Mouse (Mus musculus) megakaryocyte, embryonic 14.5 days (primary cell): ENCODE measurements around the gene Nkx2-9. TPM values are rescaled to one million over a fixed set of nuclear protein-coding genes. Genes with fewer than 3 reads are reported as not detected.

ENCODE experiments used
- H3K27me3 ChIP-seq: replicated peaks from 2 replicates; pipeline ENCODE3; 2012; ENCODE audit warnings: inconsistent platforms
- H3K36me3 ChIP-seq: replicated peaks from 2 replicates; pipeline ENCODE3; 2012; ENCODE audit warnings: low read length, inconsistent platforms, mixed read lengths
- H3K4me1 ChIP-seq: 2 replicates; pipeline ENCODE4 v1.6.1; 2012; ENCODE audit warnings: inconsistent platforms
- H3K4me3 ChIP-seq: replicated peaks from 2 replicates; pipeline ENCODE3; 2012; ENCODE audit warnings: moderate library complexity, mild to moderate bottlenecking, inconsistent platforms
- H3K9me3 ChIP-seq: 2 replicates; pipeline ENCODE4 v1.6.1; 2012; ENCODE audit warnings: inconsistent platforms
- FLI1 ChIP-seq: IDR thresholded peaks from 2 replicates; pipeline ENCODE4 v1.6.1; 2012; ENCODE audit warnings: low read length, inconsistent platforms, mixed read lengths
- GATA1 ChIP-seq: IDR thresholded peaks from 3 replicates; pipeline ENCODE4 v1.6.1; 2012; ENCODE audit warnings: mixed read lengths, low read length, inconsistent platforms, borderline replicate concordance
- polyA plus RNA-seq: library from polyadenylated mRNA; stranded (reverse); fragments of >175 nt; gene quantifications from 2 replicates; pipeline ENCODE4 v1.2.3, GENCODE M21; 2012; ENCODE audit warnings: low replicate concordance; ENCODE audit not compliant: insufficient read depth

The Nkx2-9 gene
- polyA plus RNA-seq, 1 experiment, result not detected

- Histone ChIP-seq H3K4me3 (peak overlapping the region; percentile 17), H3K27me3 (peaks cover 68% of the 10 kb centered on the region), H3K9me3 (peaks cover 12% of the 10 kb centered on the region; the same call in 1 of the 2 replicates), H3K4me1 (peaks cover 14% of the 10 kb centered on the region; the same call in 1 of the 2 replicates), H3K36me3 (no peaks in the 10 kb centered on the region)
- TF ChIP-seq FLI1, result no peak
- no peak for TF ChIP-seq GATA1
Measured at GRCm38 (mm10) chr12:56611504-56612348, 1.4 kb downstream of the Nkx2-9 start.

GRCm38 (mm10) chr12:56610851-56611250 is 2.2 kb downstream of the Nkx2-9 start:
- Histone ChIP-seq H3K4me3 (no peak overlapping the region), H3K27me3 (peaks cover 64% of the 10 kb centered on the region), H3K36me3 (no peaks in the 10 kb centered on the region), H3K4me1 (peaks cover 14% of the 10 kb centered on the region; the same call in 1 of the 2 replicates), H3K9me3 (peaks cover 12% of the 10 kb centered on the region; the same call in 1 of the 2 replicates)
- TF ChIP-seq GATA1 (no peak), FLI1 (no peak)

GRCm38 (mm10) chr12:56591722-56592121 is 21.4 kb downstream of the Nkx2-9 start:
- H3K27me3 ChIP-seq, result peaks cover 2% of the 10 kb centered on the region
- no peaks in the 10 kb centered on the region for H3K9me3 ChIP-seq
- H3K36me3 ChIP-seq, result no peaks in the 10 kb centered on the region
- TF ChIP-seq GATA1, result no peak
- H3K4me3 ChIP-seq, result no peak overlapping the region
- H3K4me1 ChIP-seq, result no peaks in the 10 kb centered on the region

GRCm38 (mm10) chr12:56587830-56588229 is 25.3 kb downstream of the Nkx2-9 start:
- H3K4me1 ChIP-seq, result no peaks in the 10 kb centered on the region
- no peaks in the 10 kb centered on the region for H3K27me3 ChIP-seq
- TF ChIP-seq FLI1 (no peak), GATA1 (no peak)
- H3K4me3 ChIP-seq, result no peak overlapping the region
- H3K9me3 ChIP-seq, result no peaks in the 10 kb centered on the region
- no peaks in the 10 kb centered on the region for H3K36me3 ChIP-seq

Other genes with a start within 250 kb of the Nkx2-9 start
- gene Nkx2-1, start 76.4 kb downstream of the Nkx2-9 start, polyA plus RNA-seq, result not detected in 2 replicates
- not detected in 2 replicates for gene Pax9, start 78.5 kb upstream of the Nkx2-9 start, polyA plus RNA-seq